Mouse (Mus musculus): ENCODE measurements around the gene Disc1.

- TF ChIP-seq EP300 (IDR thresholded peaks at IDR 0.05) (no peak), CTCF (IDR thresholded peaks at IDR 0.05) (no peak)
These were observed 146.4 kb downstream of the Disc1 start for GRCm38 (mm10) chr8:125200273-125200863.
